Mouse (Mus musculus): ENCODE measurements around the gene Ptpru.

The Ptpru gene

GRCm38 (mm10) chr4:131781023-131781422, 57.1 kb downstream of the Ptpru start:
- no peak for DNase-seq (ENCODE audit: low spot score)

DNA sequence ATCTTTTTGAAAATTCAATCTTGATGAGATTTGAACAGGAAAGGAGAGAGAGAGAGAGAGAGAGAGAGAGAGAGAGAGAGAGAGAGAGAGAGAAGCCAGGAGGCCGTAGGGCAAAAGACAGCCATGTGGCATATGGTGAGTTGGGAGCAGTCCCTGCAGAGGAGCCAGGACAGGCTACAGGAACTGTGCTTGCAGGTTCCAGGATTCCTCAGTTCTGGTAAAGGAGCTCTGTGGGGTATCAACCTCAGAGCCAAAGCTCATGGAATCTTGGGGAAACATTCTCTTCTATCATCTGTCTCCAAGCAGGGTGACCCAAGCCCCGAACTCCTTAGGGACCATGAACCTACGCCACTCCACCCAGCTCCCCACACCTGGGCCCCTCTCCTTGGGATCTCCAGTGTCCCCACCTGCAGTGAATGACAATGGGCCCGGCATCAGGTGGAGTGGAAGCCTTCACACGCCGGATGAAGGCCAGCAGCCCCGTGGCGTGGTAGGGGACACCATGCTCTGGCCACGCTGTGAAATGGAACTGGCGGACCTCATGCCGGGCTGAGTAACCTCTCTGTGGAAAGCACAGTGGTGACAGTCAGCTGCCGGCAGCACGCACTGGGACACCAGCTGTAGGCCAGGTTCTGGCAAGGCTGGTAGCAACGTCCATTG, 59.3 kb downstream of the Ptpru start:
- DNase-seq (ENCODE audit: low spot score) = no peak

- DNase-seq (ENCODE audit: low spot score) = no peak
Measured at GRCm38 (mm10) chr4:131771384-131771783, 66.7 kb downstream of the Ptpru start.

- no peak for DNase-seq (ENCODE audit: low spot score)
Measured at GRCm38 (mm10) chr4:131763911-131764310, 74.2 kb downstream of the Ptpru start.

GRCm38 (mm10) chr4:131763479-131763878, 74.6 kb downstream of the Ptpru start:
- DNase-seq (ENCODE audit: low spot score) = no peak

DNA sequence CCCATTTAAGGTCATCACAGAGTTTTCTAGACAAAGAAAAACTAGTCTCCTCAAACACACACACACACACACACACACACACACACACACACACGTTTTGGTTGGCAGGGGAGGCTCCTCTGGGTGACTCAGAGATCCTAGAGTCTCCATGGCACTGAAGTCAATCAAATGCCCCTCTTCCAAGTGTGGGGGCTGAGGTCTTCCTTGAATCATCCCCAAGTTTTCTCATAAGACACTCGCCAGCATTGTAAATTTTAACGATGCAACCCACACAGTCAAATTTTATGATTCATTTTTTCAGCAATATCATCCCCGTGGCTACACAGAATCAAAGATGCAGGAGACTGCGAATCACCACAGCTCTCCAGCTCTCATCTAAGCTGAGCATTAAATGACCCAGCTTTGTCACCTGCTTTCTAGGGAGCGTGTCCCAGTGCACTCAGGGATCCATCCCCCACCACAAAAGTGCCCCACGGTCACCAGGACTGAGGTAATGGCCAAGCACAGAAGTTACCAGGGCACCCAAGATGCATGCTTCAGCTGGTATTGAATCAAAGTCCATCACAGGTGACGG, 75.8 kb downstream of the Ptpru start:
- DNase-seq (ENCODE audit: low spot score) = no peak

GRCm38 (mm10) chr4:131752204-131752837, 85.8 kb downstream of the Ptpru start:
- no peak for DNase-seq (ENCODE audit: low spot score)

DNA sequence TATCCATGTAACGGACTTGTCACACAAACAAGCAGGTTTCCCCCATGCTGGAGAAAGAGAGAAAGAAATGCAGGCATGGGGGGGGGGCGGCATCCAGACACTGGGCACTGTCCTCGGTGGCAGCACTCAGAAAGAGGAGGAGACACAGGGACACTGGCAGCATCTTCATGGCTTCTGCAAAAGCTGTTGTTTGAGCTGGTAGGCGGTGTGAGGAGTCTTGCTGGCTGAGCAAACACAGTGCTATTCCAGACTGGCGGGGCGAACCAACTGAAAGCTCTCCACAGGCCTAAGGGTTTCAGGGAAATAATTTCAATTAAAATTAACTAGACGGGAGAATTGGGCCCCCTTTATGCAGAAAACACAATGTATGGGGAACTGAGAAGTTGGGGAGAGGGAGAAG, 86.5 kb downstream of the Ptpru start:
- DNase-seq (ENCODE audit: low spot score) = no peak

- no peak for DNase-seq (ENCODE audit: low spot score)
Measured at GRCm38 (mm10) chr4:131749802-131750201, 88.3 kb downstream of the Ptpru start.

DNA sequence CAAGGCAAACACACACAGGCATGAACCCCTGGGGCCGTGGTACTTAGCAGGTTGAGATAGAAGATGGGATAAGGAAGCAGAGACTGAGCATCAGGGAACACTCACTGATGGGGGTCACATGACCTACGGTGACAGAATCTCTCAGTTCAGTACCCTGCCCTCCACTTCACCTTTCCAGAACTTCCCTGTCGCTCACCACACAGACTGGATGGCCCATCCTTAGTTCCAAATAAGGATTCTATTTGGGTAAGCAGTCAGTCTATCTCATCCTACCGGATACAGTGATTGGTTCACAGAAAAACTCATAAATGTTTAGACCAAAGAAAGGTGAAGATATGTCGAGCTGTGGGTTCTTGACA, 93.4 kb downstream of the Ptpru start:
- no peak for DNase-seq (ENCODE audit: low spot score)

- no peak for DNase-seq (ENCODE audit: low spot score)
Measured at GRCm38 (mm10) chr4:131743831-131744684, 94.0 kb downstream of the Ptpru start.

- DNase-seq (ENCODE audit: low spot score) = no peak
Measured at GRCm38 (mm10) chr4:131743031-131743430, 95.1 kb downstream of the Ptpru start.

- DNase-seq (ENCODE audit: low spot score) = no peak
Measured at GRCm38 (mm10) chr4:131740621-131741020, 97.5 kb downstream of the Ptpru start.

DNA sequence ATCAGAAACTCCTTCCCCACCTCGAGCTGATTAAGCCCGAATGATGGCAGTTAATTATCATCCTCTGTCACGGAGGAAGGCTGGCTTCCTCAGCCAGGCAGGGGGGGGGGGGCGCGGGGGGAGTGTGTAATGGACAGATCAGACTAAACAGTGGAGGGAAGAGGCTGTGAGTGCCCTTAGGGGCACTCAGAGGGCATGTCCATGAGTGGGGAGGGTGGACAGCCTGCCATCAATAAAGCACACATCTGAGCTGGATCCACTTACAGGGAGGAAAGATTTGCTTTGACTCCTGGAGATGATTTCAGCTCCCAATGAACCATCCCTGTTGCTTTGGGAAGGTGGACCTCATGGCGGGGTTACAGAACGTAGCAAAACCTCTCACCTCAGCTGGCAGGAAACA, 109.5 kb downstream of the Ptpru start:
- no peak for DNase-seq (ENCODE audit: low spot score)

DNA sequence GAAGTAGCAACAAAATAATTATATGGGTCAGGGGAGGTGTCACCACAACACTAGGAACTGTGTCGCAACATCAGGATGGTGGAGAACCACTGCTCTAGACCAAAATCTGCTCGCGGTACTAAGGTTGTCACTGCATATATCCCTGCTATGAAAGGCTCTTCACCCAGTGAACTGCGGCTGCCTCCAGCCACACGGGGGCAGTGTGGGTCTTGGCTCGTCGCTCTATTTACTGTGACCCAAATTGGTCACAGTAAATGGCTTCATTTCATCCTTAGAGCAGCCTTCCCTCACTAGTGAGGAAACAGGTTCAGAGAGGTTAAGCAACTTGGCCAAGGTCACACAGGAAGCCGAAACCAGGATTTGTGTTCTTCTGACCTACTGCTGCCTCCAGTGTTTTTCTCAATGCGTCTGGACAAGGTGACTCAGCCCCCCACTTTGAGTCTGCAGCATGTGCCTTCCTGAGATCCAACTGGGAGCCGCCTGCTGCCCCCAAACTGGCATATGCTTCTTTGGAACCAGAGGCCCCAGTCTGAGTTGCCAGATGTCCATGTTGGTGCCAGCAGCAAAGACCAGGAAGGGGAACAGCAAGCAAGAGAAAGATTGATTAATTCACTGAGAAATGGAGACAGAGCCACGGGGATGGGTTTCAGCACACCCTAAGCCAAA, 114.5 kb downstream of the Ptpru start:
- DNase-seq (ENCODE audit: low spot score) = no peak

- no peak for DNase-seq (ENCODE audit: low spot score)
Measured at GRCm38 (mm10) chr4:131722121-131722841, 115.8 kb downstream of the Ptpru start.

DNA sequence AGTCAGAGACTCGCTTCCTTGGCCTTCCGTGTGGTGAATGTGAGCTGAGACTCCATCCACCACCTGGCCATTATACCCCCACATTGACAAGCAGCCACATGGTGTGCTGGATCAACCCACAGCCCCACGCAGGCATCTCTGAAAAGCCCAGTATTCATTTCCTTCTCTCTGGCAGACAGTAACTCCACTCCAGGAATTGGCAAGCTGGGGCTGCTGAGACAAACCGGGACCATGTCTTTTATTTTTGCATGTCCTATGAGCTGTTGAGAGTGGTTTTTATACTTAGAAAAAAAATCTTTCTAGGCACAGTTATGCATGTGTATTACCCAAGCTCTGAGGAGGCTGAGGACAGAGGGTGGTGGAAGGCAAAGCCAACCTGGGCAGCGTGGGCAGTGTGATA, 118.9 kb downstream of the Ptpru start:
- DNase-seq (ENCODE audit: low spot score) = no peak
